Comparison of ENCODE assay signal across 20 mouse cellular contexts in the genomic region with DNA sequence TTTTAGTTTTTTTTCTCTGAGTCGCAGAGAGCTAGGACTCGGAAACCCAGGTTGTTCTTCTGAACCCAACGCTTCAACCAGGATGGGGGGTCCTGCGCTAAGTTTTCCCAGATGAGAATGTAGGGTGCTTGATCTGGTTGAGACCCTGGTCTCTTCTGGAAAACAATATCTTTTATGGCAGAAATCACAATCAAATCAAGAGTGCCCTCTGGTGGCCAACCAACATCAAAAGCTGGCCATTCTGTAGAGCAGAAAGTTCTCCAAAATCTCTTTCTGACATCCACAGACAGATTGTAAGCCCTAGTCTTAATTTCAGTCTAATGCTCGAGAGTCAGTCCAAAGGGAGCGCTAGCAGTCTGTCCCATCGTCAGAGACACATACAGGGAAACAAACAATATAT. TPM values are rescaled to one million over a fixed set of nuclear protein-coding genes. Genes with fewer than 3 reads are reported as not detected.
DNase-seq lines count a peak whose midpoint lies in the region; ATAC-seq and TF ChIP-seq lines count a peak whose summit lies in the region.
"Had no signal": no experiment of that assay in that cellular context is flagged by ENCODE, and none has a peak within 500 bp of the region (broad histone marks: within the 10 kb centered on the region; RNA-seq: fewer than 3 reads in every experiment).

No protein-coding gene starts in this region.

- no peak for TF ChIP-seq EP300 in heart, adult 2 months (IDR thresholded peaks at IDR 0.05; ENCODE audit: insufficient read depth, low read depth, low read length)

- intact Hi-C loops in heart, adult 2 months (cut with DNase I) = loop anchor here (1.0 kb wide), 1 partner anchor 53 kb away; no protein-coding TSS in a partner anchor
- intact Hi-C loops in heart, postnatal 36 days (cut with DNase I) = loop anchor here (2.0 kb wide), 1 partner anchor 54 kb away; no protein-coding TSS in a partner anchor

- no peaks in the 10 kb centered on the region for H3K27me3 ChIP-seq in heart, adult 2 months (ENCODE audit: control insufficient read depth, insufficient read depth, low read length)
- H3K27me3 ChIP-seq in kidney, postnatal 0 days (ENCODE audit: insufficient read depth, low read length) = no peaks in the 10 kb centered on the region
- H3K27me3 ChIP-seq in midbrain, postnatal 0 days (ENCODE audit: insufficient read depth, low read length) = no peaks in the 10 kb centered on the region
- H3K27me3 ChIP-seq in midbrain, embryonic 11.5 days (ENCODE audit: control insufficient read depth, insufficient read depth, low read length) = no peaks in the 10 kb centered on the region
- H3K27me3 ChIP-seq: forebrain, embryonic 13.5 days; heart, embryonic 15.5 days had no signal

- no peaks in the 10 kb centered on the region for H3K9me3 ChIP-seq in kidney, postnatal 0 days (replicated peaks; ENCODE audit: low read length)
- no peaks in the 10 kb centered on the region for H3K9me3 ChIP-seq in midbrain, postnatal 0 days (ENCODE audit: low read length)
- H3K9me3 ChIP-seq in midbrain, embryonic 11.5 days (ENCODE audit: control insufficient read depth, low read length) = no peaks in the 10 kb centered on the region; the same call in 1 of the 2 replicates
- H3K9me3 ChIP-seq: forebrain, embryonic 13.5 days; heart, embryonic 15.5 days had no signal

- no peak for DNase-seq in heart, adult 2 months
- no peak for DNase-seq in heart, postnatal 36 days
- no peak for DNase-seq in kidney, postnatal 0 days (ENCODE audit: low spot score)
- no peak for DNase-seq in kidney, adult 11 months
- DNase-seq in midbrain, postnatal 0 days (ENCODE audit: low spot score) = no peak
- DNase-seq in midbrain, embryonic 11.5 days (ENCODE audit: low spot score, missing footprints) = no peak
- DNase-seq in adrenal gland, adult 18-20 months (ENCODE audit: low spot score in 2 of 2) = no peak
- DNase-seq: adrenal gland, adult 8-10 months; adrenal gland, postnatal 36 days; cerebellum, adult 2 months; cerebellum, postnatal 10 days; forebrain, postnatal 0 days; heart, adult 18-20 months; heart, postnatal 14 days had no signal

- no peaks in the 10 kb centered on the region for H3K36me3 ChIP-seq in heart, adult 2 months (ENCODE audit: control insufficient read depth, insufficient read depth, low read length)
- H3K36me3 ChIP-seq in kidney, postnatal 0 days (ENCODE audit: insufficient read depth, low read length) = no peaks in the 10 kb centered on the region
- no peaks in the 10 kb centered on the region for H3K36me3 ChIP-seq in midbrain, postnatal 0 days (ENCODE audit: insufficient read depth, low read length)
- no peaks in the 10 kb centered on the region for H3K36me3 ChIP-seq in midbrain, embryonic 11.5 days (ENCODE audit: control insufficient read depth, insufficient read depth, low read length)
- H3K36me3 ChIP-seq: embryonic facial prominence, embryonic 10.5 days; heart, embryonic 15.5 days; hindbrain, embryonic 10.5 days had no signal

- no peak overlapping the region for H3K4me3 ChIP-seq in heart, adult 2 months
- H3K4me3 ChIP-seq in kidney, postnatal 0 days (replicated peaks; ENCODE audit: low read depth, low read length) = no peak overlapping the region
- H3K4me3 ChIP-seq in midbrain, postnatal 0 days (ENCODE audit: low read depth, low read length) = no peak overlapping the region
- no peak overlapping the region for H3K4me3 ChIP-seq in midbrain, embryonic 11.5 days (ENCODE audit: low read depth, low read length)
- H3K4me3 ChIP-seq: embryonic facial prominence, embryonic 10.5 days; forebrain, embryonic 13.5 days; heart, embryonic 15.5 days; hindbrain, embryonic 10.5 days had no signal

- TF ChIP-seq CTCF in heart, adult 2 months (IDR thresholded peaks at IDR 0.05) = peak; percentile 50
- peak; percentile 28; the same call in 1 of the 2 replicates for TF ChIP-seq CTCF in kidney, postnatal 0 days (IDR thresholded peaks at IDR 0.05; ENCODE audit: low read depth)
- TF ChIP-seq CTCF in midbrain, postnatal 0 days (IDR thresholded peaks at IDR 0.05) = peak; percentile 25

- H3K4me2 ChIP-seq in kidney, postnatal 0 days (ENCODE audit: low read length) = no peak overlapping the region
- no peak overlapping the region for H3K4me2 ChIP-seq in midbrain, postnatal 0 days (ENCODE audit: low read depth, low read length, poor library complexity, severe bottlenecking)
- H3K4me2 ChIP-seq in midbrain, embryonic 11.5 days = no peak overlapping the region
- H3K4me2 ChIP-seq: forebrain, embryonic 13.5 days; heart, embryonic 11.5 days; heart, embryonic 15.5 days; hindbrain, embryonic 14.5 days had no signal

- H3K79me2 ChIP-seq in heart, adult 2 months (replicated peaks; ENCODE audit: control insufficient read depth, insufficient read depth, low read length) = no peaks in the 10 kb centered on the region

- 92% methylated on average over 7 of the region's 7 CpGs for WGBS in heart, adult 2 months
- 95% methylated on average over 7 of the region's 7 CpGs for WGBS in kidney, postnatal 0 days
- 93% methylated on average over 7 of the region's 7 CpGs for WGBS in midbrain, postnatal 0 days
- WGBS in midbrain, embryonic 11.5 days = 94% methylated on average over 7 of the region's 7 CpGs

- no peak overlapping the region for H3K27ac ChIP-seq in heart, adult 2 months
- no peak overlapping the region for H3K27ac ChIP-seq in kidney, postnatal 0 days
- H3K27ac ChIP-seq in midbrain, postnatal 0 days (ENCODE audit: low read depth, low read length) = no peak overlapping the region
- no peak overlapping the region for H3K27ac ChIP-seq in midbrain, embryonic 11.5 days (ENCODE audit: low read depth, low read length)
- H3K27ac ChIP-seq: embryonic facial prominence, embryonic 10.5 days; forebrain, embryonic 13.5 days; heart, embryonic 15.5 days; hindbrain, embryonic 10.5 days; hindbrain, embryonic 14.5 days had no signal

- no peaks in the 10 kb centered on the region for H3K4me1 ChIP-seq in heart, adult 2 months (ENCODE audit: control insufficient read depth, insufficient read depth, low read length)
- H3K4me1 ChIP-seq in kidney, postnatal 0 days (replicated peaks; ENCODE audit: insufficient read depth, low read length) = no peaks in the 10 kb centered on the region
- H3K4me1 ChIP-seq in midbrain, postnatal 0 days (ENCODE audit: insufficient read depth, low read length) = no peaks in the 10 kb centered on the region
- H3K4me1 ChIP-seq in midbrain, embryonic 11.5 days (ENCODE audit: control insufficient read depth, insufficient read depth, low read length) = no peaks in the 10 kb centered on the region
- H3K4me1 ChIP-seq: embryonic facial prominence, embryonic 10.5 days; forebrain, embryonic 13.5 days; heart, embryonic 15.5 days had no signal

- H3K9ac ChIP-seq in heart, adult 2 months (ENCODE audit: low read depth, low read length) = no peak overlapping the region
- H3K9ac ChIP-seq in kidney, postnatal 0 days (ENCODE audit: low read depth, low read length) = no peak overlapping the region
- H3K9ac ChIP-seq in midbrain, postnatal 0 days (replicated peaks; ENCODE audit: low read length, poor library complexity, severe bottlenecking) = no peak overlapping the region
- H3K9ac ChIP-seq in midbrain, embryonic 11.5 days (ENCODE audit: low read length) = no peak overlapping the region
- H3K9ac ChIP-seq: forebrain, embryonic 13.5 days; forebrain, postnatal 0 days; heart, embryonic 15.5 days; hindbrain, embryonic 14.5 days had no signal

- no peak for TF ChIP-seq POLR2A in heart, adult 2 months (IDR thresholded peaks at IDR 0.05; ENCODE audit: insufficient read depth, low read depth, low read length)

- no peak for ATAC-seq in kidney, postnatal 0 days (replicated peaks; ENCODE audit: low FRiP score, low read depth)
- ATAC-seq in midbrain, postnatal 0 days (ENCODE audit: low FRiP score) = no peak
- ATAC-seq in midbrain, embryonic 11.5 days (ENCODE audit: low FRiP score) = no peak
- ATAC-seq: forebrain, embryonic 13.5 days; forebrain, postnatal 0 days had no signal

RNA-seq across cellular contexts. Expression of gene Ramp3, which starts 50.1 kb away (rescaled TPM):
- total RNA-seq in heart, adult 2 months (2021) = 1 to 10 TPM; 6.0 to 7.6 TPM
- 7.6 and 9.5 TPM in 2 replicates for polyA plus RNA-seq in heart, adult 2 months (2012; rRNA removed)
- total RNA-seq in heart, postnatal 36 days (2021) = 1 to 10 TPM; 5.8 to 8.0 TPM
- polyA plus RNA-seq in kidney, postnatal 0 days (2015; fragmentation: Nextera tagmentation; extraction: Ambion mirVana) = 25.0 and 26.5 TPM in 2 replicates
- total RNA-seq in midbrain, postnatal 0 days (2014; rRNA removed) = 16.1 and 25.0 TPM in 2 replicates
- polyA plus RNA-seq in midbrain, postnatal 0 days (2015; fragmentation: Nextera tagmentation; extraction: Ambion mirVana) = 14.8 and 15.6 TPM in 2 replicates
- polyA plus RNA-seq in midbrain, embryonic 11.5 days (2014; fragmentation: Nextera tagmentation; extraction: Ambion mirVana) = 4.2 and 4.7 TPM in 2 replicates
- 10 to 100 TPM; 18.8 to 20.3 TPM for total RNA-seq in adrenal gland, adult 18-20 months (2021)
